Comparison of ENCODE assay signal across 8 mouse cellular contexts in genomic region chr1:161036411-161036841, GRCm38 (mm10). TPM values are rescaled to one million over a fixed set of nuclear protein-coding genes. Genes with fewer than 3 reads are reported as not detected.
DNase-seq lines count a peak whose midpoint lies in the region; ATAC-seq and TF ChIP-seq lines count a peak whose summit lies in the region.

No protein-coding gene starts in this region.

- TF ChIP-seq POLR2A in CH12.LX (IDR thresholded peaks at IDR 0.05; ENCODE audit: low read depth, low read length), result peak; percentile 56; the same call in 1 of the 2 replicates

- TF ChIP-seq RAD21 in CH12.LX (IDR thresholded peaks at IDR 0.05; ENCODE audit: low read depth, low read length), result no peak

- peaks cover 25% of the 10 kb centered on the region for H3K79me2 ChIP-seq in CH12.LX (replicated peaks; ENCODE audit: control insufficient read depth, extremely low read depth, insufficient read depth, poor library complexity, severe bottlenecking)

- no peak for DNase-seq in heart, postnatal 25 days (ENCODE audit: low spot score)
- peak; percentile 53 for DNase-seq in CH12.LX (ENCODE audit: extremely low read depth)
- peak; percentile 26 for DNase-seq in embryo, embryonic 11 days
- peak; percentile 48 for DNase-seq in induced T-regulatory cell, adult 2 months (ENCODE audit: low read depth)
- DNase-seq in midbrain, postnatal 0 days (ENCODE audit: low spot score), result peak; percentile 37
- DNase-seq in spleen, postnatal 36 days (ENCODE audit: low spot score in 2 of 2), result no peak
- DNase-seq in thymus, postnatal 4 days, result no peak

- no peaks in the 10 kb centered on the region for H3K9me3 ChIP-seq in heart, embryonic 12.5 days (replicated peaks)
- H3K9me3 ChIP-seq in CH12.LX (replicated peaks; ENCODE audit: low read length), result no peaks in the 10 kb centered on the region
- no peaks in the 10 kb centered on the region for H3K9me3 ChIP-seq in midbrain, postnatal 0 days (ENCODE audit: low read length)

- no peak for TF ChIP-seq CTCF in CH12.LX (conservative IDR thresholded peaks at IDR 0.05 in 1 of 2, IDR thresholded peaks at IDR 0.05 in 1 of 2; ENCODE audit: low read depth in 2 of 2, low read length in 2 of 2)
- TF ChIP-seq CTCF in midbrain, postnatal 0 days (IDR thresholded peaks at IDR 0.05), result no peak

- WGBS in heart, embryonic 12.5 days, result 1% methylated on average over 5 of the region's 5 CpGs
- WGBS in midbrain, postnatal 0 days, result under 1% methylated on average over 5 of the region's 5 CpGs

- H3K4me3 ChIP-seq in heart, embryonic 12.5 days, result peak overlapping the region; percentile 77
- H3K4me3 ChIP-seq in CH12.LX (replicated peaks in 1 of 3; ENCODE audit: low read depth in 2 of 3, low read length in 2 of 3, poor library complexity in 1 of 3), result peak overlapping the region; percentile 66 to 95 (median 78)
- peak overlapping the region; percentile 94 for H3K4me3 ChIP-seq in midbrain, postnatal 0 days (ENCODE audit: low read depth, low read length)

- peaks cover 48% of the 10 kb centered on the region for H3K36me3 ChIP-seq in heart, embryonic 12.5 days
- H3K36me3 ChIP-seq in CH12.LX (replicated peaks in 1 of 2; ENCODE audit: control insufficient read depth in 1 of 2, insufficient read depth in 1 of 2, low read length in 1 of 2), result peaks cover 47 to 59% of the 10 kb centered on the region in 2 experiments
- peaks cover 19% of the 10 kb centered on the region; the same call in 1 of the 2 replicates for H3K36me3 ChIP-seq in midbrain, postnatal 0 days (ENCODE audit: insufficient read depth, low read length)

- dilution Hi-C loops in CH12.LX (cut with MboI; ENCODE audit: extremely low pct_ligation_motif_present, extremely low pct_unique_long_range_greater_than_20kb, low sequenced_read_pairs), result no loop called here

- intact Hi-C loops in heart, postnatal 25 days (cut with DNase I), result loop anchor here (2.0 kb wide), 2 partner anchors 34 to 130 kb away; partner anchors contain the start of genes Cenpl, Dars2 and Rc3h1

- no peak for TF ChIP-seq EP300 in CH12.LX (IDR thresholded peaks at IDR 0.05; ENCODE audit: low read length)

- peak overlapping the region; percentile 92 for H3K9ac ChIP-seq in heart, embryonic 12.5 days
- H3K9ac ChIP-seq in CH12.LX (ENCODE audit: insufficient read depth, low read depth), result peak overlapping the region; percentile 95
- peak overlapping the region; percentile 90 for H3K9ac ChIP-seq in midbrain, postnatal 0 days (replicated peaks; ENCODE audit: low read length, poor library complexity, severe bottlenecking)

- H3K27me3 ChIP-seq in heart, embryonic 12.5 days (replicated peaks), result no peaks in the 10 kb centered on the region
- H3K27me3 ChIP-seq in CH12.LX (replicated peaks), result no peaks in the 10 kb centered on the region
- H3K27me3 ChIP-seq in midbrain, postnatal 0 days (ENCODE audit: insufficient read depth, low read length), result no peaks in the 10 kb centered on the region

- no peak for ATAC-seq in heart, embryonic 12.5 days (ENCODE audit: insufficient number of reproducible peaks, low FRiP score)
- no peak for ATAC-seq in midbrain, postnatal 0 days (ENCODE audit: low FRiP score)

- H3K4me1 ChIP-seq in heart, embryonic 12.5 days (replicated peaks), result peaks cover 10% of the 10 kb centered on the region
- H3K4me1 ChIP-seq in CH12.LX (ENCODE audit: control insufficient read depth in 1 of 2, insufficient read depth in 2 of 2), result peaks cover 0 to 37% of the 10 kb centered on the region in 2 experiments; a peak in 3 of 4 replicates
- H3K4me1 ChIP-seq in midbrain, postnatal 0 days (ENCODE audit: insufficient read depth, low read length), result peaks cover 3% of the 10 kb centered on the region; the same call in 1 of the 2 replicates

- H3K4me2 ChIP-seq in heart, embryonic 12.5 days, result peak overlapping the region; percentile 84
- peak overlapping the region; percentile 97 for H3K4me2 ChIP-seq in CH12.LX (ENCODE audit: insufficient read depth, low read depth, poor library complexity, severe bottlenecking)
- H3K4me2 ChIP-seq in midbrain, postnatal 0 days (ENCODE audit: low read depth, low read length, poor library complexity, severe bottlenecking), result peak overlapping the region; percentile 82

- in situ Hi-C loops in CH12.LX (cut with MboI; ENCODE audit: low pct_ligation_motif_present, low pct_unique_long_range_greater_than_20kb, low sequenced_read_pairs), result no loop called here

- H3K27ac ChIP-seq in heart, embryonic 12.5 days (ENCODE audit: poor library complexity, severe bottlenecking), result peak overlapping the region; percentile 89
- H3K27ac ChIP-seq in CH12.LX (ENCODE audit: insufficient read depth, low read depth), result peak overlapping the region; percentile 86
- peak overlapping the region; percentile 86 for H3K27ac ChIP-seq in midbrain, postnatal 0 days (ENCODE audit: low read depth, low read length)

TF ChIP-seq in CH12.LX, 34 proteins besides CTCF, POLR2A, EP300 and RAD21:
- no peak; the same call in 1 of the 2 replicates for TF ChIP-seq NELFE (IDR thresholded peaks at IDR 0.05; ENCODE audit: low read depth, low read length)
- peak; percentile 43; the same call in 1 of the 2 replicates for TF ChIP-seq ZMIZ1 (IDR thresholded peaks at IDR 0.05; ENCODE audit: low read depth, low read length)
- 0 out of 2 replicates have a peak, but pooled peaks have one; percentile 68 for TF ChIP-seq UBTF (IDR thresholded peaks at IDR 0.05; ENCODE audit: low read depth, low read length)
- TF ChIP-seq CHD2 (IDR thresholded peaks at IDR 0.05; ENCODE audit: low read length), result no peak
- peak; percentile 79; the same call in 1 of the 2 replicates for TF ChIP-seq MAFK (IDR thresholded peaks at IDR 0.05; ENCODE audit: insufficient replicate concordance, low read length)
- no peak; the same call in 1 of the 2 replicates for TF ChIP-seq SIN3A (IDR thresholded peaks at IDR 0.05; ENCODE audit: low read length)
- TF ChIP-seq ETS1 (conservative IDR thresholded peaks at IDR 0.05; ENCODE audit: low read depth, low read length), result 0 out of 2 replicates have a peak, but pooled peaks have one; percentile 5
- TF ChIP-seq MAZ (IDR thresholded peaks at IDR 0.05; ENCODE audit: low read depth, low read length), result no peak; the same call in 1 of the 2 replicates
- no peak for TF ChIP-seq GABPA (IDR thresholded peaks at IDR 0.05; ENCODE audit: insufficient replicate concordance, low read depth, low read length)
- TF ChIP-seq USF1 (IDR thresholded peaks at IDR 0.05; ENCODE audit: low read depth, low read length), result 0 out of 2 replicates have a peak, but pooled peaks have one; percentile 18
- TF ChIP-seq ZC3H11A (IDR thresholded peaks at IDR 0.05; ENCODE audit: low read depth, low read length), result no peak
- peak; percentile 82 for TF ChIP-seq POLR2AphosphoS2 (IDR thresholded peaks at IDR 0.05; ENCODE audit: low read depth, low read length)
- no peak for TF ChIP-seq JUND (conservative IDR thresholded peaks at IDR 0.05; ENCODE audit: low read depth, low read length)
- TF ChIP-seq MAX (IDR thresholded peaks at IDR 0.05; ENCODE audit: low read length), result peak; percentile 95
- TF ChIP-seq TCF12 (IDR thresholded peaks at IDR 0.05; ENCODE audit: low read depth, low read length), result 0 out of 2 replicates have a peak, but pooled peaks have one; percentile 10
- TF ChIP-seq TBP (conservative IDR thresholded peaks at IDR 0.05; ENCODE audit: low read depth, low read length), result 0 out of 2 replicates have a peak, but pooled peaks have one; percentile 11
- peak; percentile 98 for TF ChIP-seq MYC (IDR thresholded peaks at IDR 0.05; ENCODE audit: low read depth, low read length)
- TF ChIP-seq CHD1 (IDR thresholded peaks at IDR 0.05; ENCODE audit: low read depth, low read length), result peak; percentile 77; the same call in 1 of the 2 replicates
- TF ChIP-seq HCFC1 (IDR thresholded peaks at IDR 0.05; ENCODE audit: low read depth, low read length), result no peak
- peak; percentile 84; the same call in 1 of the 2 replicates for TF ChIP-seq MXI1 (IDR thresholded peaks at IDR 0.05; ENCODE audit: low read depth, low read length)

RNA-seq across cellular contexts. Expression of gene Zbtb37, which starts 1.8 kb away (rescaled TPM):
- polyA plus RNA-seq in heart, embryonic 12.5 days (2016; fragmentation: Nextera tagmentation; extraction: Ambion mirVana), result 7.8 and 8.1 TPM in 2 replicates
- total RNA-seq in heart, postnatal 25 days (2021), result 10 to 100 TPM; 10.3 to 12.0 TPM
- total RNA-seq in CH12.LX (2012; rRNA removed) (4.7 and 5.2 TPM in 2 replicates), CH12.LX (2014; rRNA removed) (3.1 and 4.5 TPM in 2 replicates)
- 3.6 and 4.8 TPM in 2 replicates for polyA plus RNA-seq in CH12.LX (2012; ENCODE audit: insufficient read length, low read depth)
- total RNA-seq in midbrain, postnatal 0 days (2014; rRNA removed), result 35.5 and 55.6 TPM in 2 replicates
- 8.5 and 12.7 TPM in 2 replicates for polyA plus RNA-seq in midbrain, postnatal 0 days (2015; fragmentation: Nextera tagmentation; extraction: Ambion mirVana)

RNA-seq across cellular contexts. Expression of gene Dars2, which starts 34.0 kb away (rescaled TPM):
- polyA plus RNA-seq in heart, embryonic 12.5 days (2016; fragmentation: Nextera tagmentation; extraction: Ambion mirVana), result 35.2 and 38.4 TPM in 2 replicates
- 10 to 100 TPM; 22.1 to 22.3 TPM for total RNA-seq in heart, postnatal 25 days (2021)
- total RNA-seq in CH12.LX (2012; rRNA removed) (44.7 and 46.2 TPM in 2 replicates), CH12.LX (2014; rRNA removed) (64.7 and 74.0 TPM in 2 replicates)
- 50.6 and 55.3 TPM in 2 replicates for polyA plus RNA-seq in CH12.LX (2012; ENCODE audit: insufficient read length, low read depth)
- total RNA-seq in midbrain, postnatal 0 days (2014; rRNA removed), result 12.9 and 14.6 TPM in 2 replicates
- polyA plus RNA-seq in midbrain, postnatal 0 days (2015; fragmentation: Nextera tagmentation; extraction: Ambion mirVana), result 19.6 and 22.9 TPM in 2 replicates

RNA-seq across cellular contexts. Expression of gene Cenpl, which starts 34.1 kb away (rescaled TPM):
- polyA plus RNA-seq in heart, embryonic 12.5 days (2016; fragmentation: Nextera tagmentation; extraction: Ambion mirVana), result 17.0 and 17.8 TPM in 2 replicates
- total RNA-seq in heart, postnatal 25 days (2021), result 1 to 10 TPM in 1 of 2 experiments, under 1 TPM in 1; 0.94 to 1.1 TPM
- 4.6 and 5.5 TPM in 2 replicates for total RNA-seq in CH12.LX (2012; rRNA removed)
- total RNA-seq in CH12.LX (2014; rRNA removed), result 10.4 and 11.5 TPM in 2 replicates
- 13.1 and 13.3 TPM in 2 replicates for polyA plus RNA-seq in CH12.LX (2012; ENCODE audit: insufficient read length, low read depth)
- total RNA-seq in midbrain, postnatal 0 days (2014; rRNA removed), result 1.4 and 2.0 TPM in 2 replicates
- 5.2 and 6.1 TPM in 2 replicates for polyA plus RNA-seq in midbrain, postnatal 0 days (2015; fragmentation: Nextera tagmentation; extraction: Ambion mirVana)

RNA-seq across cellular contexts. Expression of gene Serpinc1, which starts 58.0 kb away (rescaled TPM):
- polyA plus RNA-seq in heart, embryonic 12.5 days (2016; fragmentation: Nextera tagmentation; extraction: Ambion mirVana), result 2.1 and 2.3 TPM in 2 replicates
- under 1 TPM; 0.26 to 0.34 TPM for total RNA-seq in heart, postnatal 25 days (2021)
- total RNA-seq in CH12.LX (2012; rRNA removed), result 154 and 204 TPM in 2 replicates
- total RNA-seq in CH12.LX (2014; rRNA removed), result 193 and 202 TPM in 2 replicates
- polyA plus RNA-seq in CH12.LX (2012; ENCODE audit: insufficient read length, low read depth), result 143 and 149 TPM in 2 replicates
- 0.05 TPM in 1 of 2 replicates, not detected in the other for total RNA-seq in midbrain, postnatal 0 days (2014; rRNA removed)
- polyA plus RNA-seq in midbrain, postnatal 0 days (2015; fragmentation: Nextera tagmentation; extraction: Ambion mirVana), result 3.1 and 3.4 TPM in 2 replicates

Comparison
In these comparisons a context has a peak if more than half of its experiments do, and no peak if none do; other contexts are left out.
1. DNase-seq: peak in CH12.LX (single experiment), embryo, embryonic 11 days (single experiment), induced T-regulatory cell, adult 2 months (single experiment) and midbrain, postnatal 0 days (single experiment); none in heart, postnatal 25 days (single experiment), spleen, postnatal 36 days (0 of 2) and thymus, postnatal 4 days (single experiment).
2. Peak in every context shown above with its lines, with median percentiles within 50 percentile points of each other: H3K27ac ChIP-seq, H3K4me2 ChIP-seq, H3K4me3 ChIP-seq and H3K9ac ChIP-seq.